Mouse (Mus musculus): ENCODE results near the gene Cyp4a30b. TPM values are rescaled to one million over a fixed set of nuclear protein-coding genes. Genes with fewer than 3 reads are reported as not detected.

The Cyp4a30b gene
- not detected for polyA plus RNA-seq (2014; fragmentation: Illumina TruSeq; extraction: RNeasy Lipid Tissue Mini Kit (QIAGEN cat#74804); ENCODE audit: low read depth, low replicate concordance)

DNA sequence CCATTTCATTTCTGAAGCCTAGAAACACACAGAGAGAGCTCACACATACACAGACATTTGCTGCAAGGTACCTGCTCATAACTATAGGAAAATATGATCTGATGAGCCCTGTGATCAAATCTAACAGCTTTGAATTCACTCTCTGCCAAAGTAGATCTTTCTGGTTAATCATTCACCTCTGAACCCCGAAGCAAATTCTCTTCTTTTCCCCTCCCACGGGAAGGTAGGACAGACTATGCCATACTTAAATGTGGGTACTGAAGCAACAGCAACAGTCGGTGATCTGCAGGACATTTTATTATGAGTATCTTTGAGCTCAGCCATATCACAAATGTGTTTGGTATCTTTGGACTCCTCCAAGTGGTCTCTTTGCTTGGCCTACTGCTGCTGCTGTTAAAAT, at the start of gene Cyp4a30b:
Gene Cyp4a30b (plus strand): TSS at position 301 of the 400 bp plus-strand sequence.

GRCm38 (mm10) chr4:115411324-115411723, 41.1 kb upstream of the Cyp4a30b start, which contains the start of gene Cyp4a12b:
Gene Cyp4a12b (plus strand): TSS chr4:115411624.

DNA sequence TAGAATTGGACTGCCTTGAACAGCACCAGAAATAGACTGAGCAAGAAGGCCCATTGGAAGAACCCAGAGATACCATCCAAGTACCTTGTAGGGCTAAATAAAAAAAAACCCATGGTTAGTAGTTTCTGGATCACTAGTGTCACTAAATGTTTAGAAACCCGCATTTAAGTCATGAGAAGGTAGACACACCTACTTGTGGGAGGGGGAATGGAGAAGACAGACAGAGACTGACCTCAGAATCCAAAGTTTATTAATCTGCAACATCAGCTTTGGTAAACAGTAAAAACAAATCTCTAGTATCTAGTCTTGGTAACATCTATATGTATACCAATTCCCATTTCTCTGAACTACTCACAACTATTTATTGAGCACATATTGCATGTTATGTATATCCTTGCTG, 43.6 kb downstream of the Cyp4a30b start, which contains the start of gene Cyp4a14:
Gene Cyp4a14 (minus strand): TSS at position 142 of the 400 bp plus-strand sequence.

DNA sequence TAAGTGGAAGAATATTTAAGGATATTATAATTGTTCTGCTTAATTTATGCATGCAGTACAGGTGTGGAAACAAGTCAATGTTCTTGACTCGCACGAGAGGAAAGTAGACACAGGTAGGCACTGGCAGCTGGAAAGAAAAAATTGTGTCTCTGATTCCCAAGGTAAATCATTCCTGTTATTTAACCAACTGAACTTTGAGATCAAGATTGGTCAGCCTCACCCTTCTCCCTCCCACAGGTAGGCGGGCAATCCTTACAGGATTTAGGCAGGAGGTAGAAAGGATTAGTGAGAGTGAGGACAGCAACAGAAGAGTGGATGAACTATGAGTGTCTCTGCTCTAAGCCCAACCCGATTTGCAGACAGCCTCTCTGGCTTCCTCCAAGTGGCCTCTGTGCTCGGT, 65.6 kb downstream of the Cyp4a30b start, which contains the start of gene Cyp4a10:
Gene Cyp4a10 (plus strand): TSS at position 265 of the 400 bp plus-strand sequence.

Other genes with a start within 250 kb of the Cyp4a30b start
- gene Cyp4a29, start 210.5 kb upstream of the Cyp4a30b start, polyA plus RNA-seq (2014; fragmentation: Illumina TruSeq; extraction: RNeasy Lipid Tissue Mini Kit (QIAGEN cat#74804); ENCODE audit: low read depth, low replicate concordance), result not detected
- gene Cyp4a12a, start 153.6 kb upstream of the Cyp4a30b start, polyA plus RNA-seq (2014; fragmentation: Illumina TruSeq; extraction: RNeasy Lipid Tissue Mini Kit (QIAGEN cat#74804); ENCODE audit: low read depth, low replicate concordance), result 9.2 TPM
- 17.5 TPM for gene Cyp4a12b, start 41.0 kb upstream of the Cyp4a30b start, polyA plus RNA-seq (2014; fragmentation: Illumina TruSeq; extraction: RNeasy Lipid Tissue Mini Kit (QIAGEN cat#74804); ENCODE audit: low read depth, low replicate concordance)
- gene Cyp4a14, start 43.5 kb downstream of the Cyp4a30b start, polyA plus RNA-seq (2014; fragmentation: Illumina TruSeq; extraction: RNeasy Lipid Tissue Mini Kit (QIAGEN cat#74804); ENCODE audit: low read depth, low replicate concordance), result 1,096 TPM
- 1,062 TPM for gene Cyp4a10, start 65.7 kb downstream of the Cyp4a30b start, polyA plus RNA-seq (2014; fragmentation: Illumina TruSeq; extraction: RNeasy Lipid Tissue Mini Kit (QIAGEN cat#74804); ENCODE audit: low read depth, low replicate concordance)
- 607 TPM for gene Cyp4a31, start 111.0 kb downstream of the Cyp4a30b start, polyA plus RNA-seq (2014; fragmentation: Illumina TruSeq; extraction: RNeasy Lipid Tissue Mini Kit (QIAGEN cat#74804); ENCODE audit: low read depth, low replicate concordance)
- gene Cyp4a32, start 148.4 kb downstream of the Cyp4a30b start, polyA plus RNA-seq (2014; fragmentation: Illumina TruSeq; extraction: RNeasy Lipid Tissue Mini Kit (QIAGEN cat#74804); ENCODE audit: low read depth, low replicate concordance), result 1.5 TPM
- 175 TPM for gene Cyp4b1, start 195.1 kb downstream of the Cyp4a30b start, polyA plus RNA-seq (2014; fragmentation: Illumina TruSeq; extraction: RNeasy Lipid Tissue Mini Kit (QIAGEN cat#74804); ENCODE audit: low read depth, low replicate concordance)

Measured in kidney, adult 10 weeks (tissue).